Mouse (Mus musculus) liver, embryonic 14.5 days (tissue): ENCODE data around the gene Bbs9. TPM values are rescaled to one million over a fixed set of nuclear protein-coding genes. Genes with fewer than 3 reads are reported as not detected.

ENCODE experiments used
- ATAC-seq: fragments of 200-750 bp; cut with Nextera tagmentation; 2 replicates; pipeline ENCODE4 v1.8.0; 2017; ENCODE audit warnings: moderate number of reproducible peaks, mild to moderate bottlenecking, moderate library complexity; ENCODE audit not compliant: insufficient read depth
- DNase-seq, 3 experiments: peaks; one replicate each; pipeline ENCODE4 v3.0.0-alpha.2; 2012 to 2013; ENCODE audit warnings: low read depth in 3 of 3, low spot score in 3 of 3
- H3K27ac ChIP-seq: fragments of 300-500 bp; sonication (generic); 2 replicates; pipeline ENCODE4 v1.5.1; 2014; ENCODE audit warnings: moderate library complexity, mild to moderate bottlenecking, control low read depth, inconsistent platforms
- H3K27me3 ChIP-seq: fragments of 300-500 bp; sonication (generic); 2 replicates; pipeline ENCODE4 v1.6.1; 2014; ENCODE audit warnings: mild to moderate bottlenecking, low read length, moderate library complexity; ENCODE audit not compliant: control insufficient read depth, insufficient read depth
- H3K36me3 ChIP-seq: fragments of 300-500 bp; sonication (generic); replicated peaks from 2 replicates; pipeline ENCODE4 v1.6.1; 2014; ENCODE audit warnings: low read depth; ENCODE audit not compliant: control insufficient read depth, insufficient read depth
- H3K4me1 ChIP-seq, 2 experiments: fragments of 200-500 bp in 1 of 2; fragments of 300-500 bp in 1 of 2; sonication (generic) in 1 of 2; replicated peaks; 2 replicates each; pipeline ENCODE4 v1.6.1; 2012 to 2014; ENCODE audit warnings: antibody characterized with exemption in 1 of 2, inconsistent platforms in 1 of 2, low read length in 1 of 2; ENCODE audit not compliant: control insufficient read depth in 2 of 2, insufficient read depth in 2 of 2
- H3K4me2 ChIP-seq: fragments of 300-500 bp; sonication (generic); 2 replicates; pipeline ENCODE4 v1.6.1; 2014; ENCODE audit warnings: low read depth, mild to moderate bottlenecking, control low read depth, moderate library complexity
- H3K4me3 ChIP-seq, 2 experiments: fragments of 200-500 bp in 1 of 2; fragments of 300-500 bp in 1 of 2; sonication (generic) in 1 of 2; 2 replicates each; pipeline ENCODE4 v1.5.1; 2012 to 2014; ENCODE audit warnings: low read depth in 2 of 2, low read length in 2 of 2, mild to moderate bottlenecking in 2 of 2, control low read depth in 1 of 2, inconsistent platforms in 1 of 2, moderate library complexity in 1 of 2; ENCODE audit not compliant: insufficient read depth in 1 of 2
- H3K9ac ChIP-seq: fragments of 300-500 bp; sonication (generic); replicated peaks from 2 replicates; pipeline ENCODE4 v1.6.1; 2014; ENCODE audit warnings: mild to moderate bottlenecking, control low read depth, moderate library complexity
- H3K9me3 ChIP-seq: fragments of 300-500 bp; sonication (generic); 2 replicates; pipeline ENCODE4 v1.6.1; 2016; ENCODE audit warnings: low read length, mixed read lengths; ENCODE audit not compliant: control insufficient read depth
- CTCF ChIP-seq: IDR thresholded peaks from 2 replicates; pipeline ENCODE4 v1.5.1; 2016; ENCODE audit warnings: antibody characterized with exemption, low read depth, control low read depth
- EP300 ChIP-seq: IDR thresholded peaks from 2 replicates; pipeline ENCODE4 v1.6.1; 2016; ENCODE audit warnings: antibody characterized with exemption, low read depth
- WGBS: fragments of 180-500 bp; shearing (Covaris S2); extraction: QIAGEN DNeasy Blood & Tissue Kit; methylation state at CpG from one replicate; pipeline ENCODE4 v1.1.7; 2014; ENCODE audit not compliant: insufficient replicate concordance; 5-methylcytosine and 5-hydroxymethylcytosine counted together
- polyA plus RNA-seq, 2 experiments: library from polyadenylated mRNA; depleted of rRNA in 1 of 2; stranded (reverse) in 1 of 2; unstranded in 1 of 2; fragments of >200 nt; fragmentation: Nextera tagmentation in 1 of 2; extraction: Ambion mirVana in 1 of 2; gene quantifications; 2 replicates each; pipeline versions ENCODE4 v1.2.1 to v1.2.3; 2012 to 2014

The Bbs9 gene
- polyA plus RNA-seq, 2 experiments: 2.2 to 2.3 TPM

GRCm38 (mm10) chr9:22430315-22430840 is 45.1 kb upstream of the Bbs9 start:
- Histone ChIP-seq H3K36me3 (no peaks in the 10 kb centered on the region), H3K4me2 (peak overlapping the region; percentile 22; the same call in 1 of the 2 replicates), H3K27ac (no peak overlapping the region), H3K27me3 (no peaks in the 10 kb centered on the region), H3K9me3 (no peaks in the 10 kb centered on the region), H3K4me1 (peaks cover 3 to 6% of the 10 kb centered on the region in 2 experiments; a peak in 3 of 4 replicates), H3K9ac (no peak overlapping the region), H3K4me3 (no peak overlapping the region)
- TF ChIP-seq EP300 (no peak), CTCF (no peak)
- WGBS: 9% methylated on average over 5 of the region's 5 CpGs
- ATAC-seq (no peak), DNase-seq (no peak)

- no peaks in the 10 kb centered on the region for H3K9me3 ChIP-seq
- ATAC-seq: no peak
- 61% methylated on average over 2 of the region's 2 CpGs for WGBS
Measured at GRCm38 (mm10) chr9:22433221-22433620, 42.3 kb upstream of the Bbs9 start.

DNA sequence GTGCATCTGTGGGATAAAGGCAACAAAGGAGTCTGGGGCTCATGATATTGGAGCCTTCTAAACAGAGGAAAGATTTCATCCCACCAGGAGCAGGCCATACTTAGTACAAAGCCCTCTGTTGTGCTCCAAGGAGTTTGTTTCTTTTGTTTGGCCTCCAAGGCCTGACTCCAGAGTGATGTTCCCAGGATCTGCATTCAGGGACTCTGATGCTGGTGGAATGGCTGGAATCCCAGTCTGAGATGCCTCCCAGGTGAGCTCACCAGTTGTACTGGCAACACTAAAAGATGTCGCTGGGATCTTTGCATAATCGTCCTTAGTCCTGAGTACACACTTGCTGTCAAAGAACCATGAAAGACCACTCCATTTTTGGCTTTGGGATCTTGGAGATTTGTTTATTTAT is 41.4 kb upstream of the Bbs9 start:
- 71% methylated on average over 2 of the region's 2 CpGs for WGBS
- Histone ChIP-seq H3K9ac (no peak overlapping the region), H3K9me3 (no peaks in the 10 kb centered on the region), H3K27me3 (no peaks in the 10 kb centered on the region), H3K27ac (no peak overlapping the region), H3K4me1 (peaks cover 0 to 5% of the 10 kb centered on the region in 2 experiments; a peak in 3 of 4 replicates), H3K4me3 (no peak overlapping the region), H3K36me3 (no peaks in the 10 kb centered on the region), H3K4me2 (no peak overlapping the region)
- ATAC-seq (no peak), DNase-seq (no peak)
- TF ChIP-seq CTCF: no peak
- no peak for TF ChIP-seq EP300

More at GRCm38 (mm10) chr9:22433221-22433620, 42.3 kb upstream of the Bbs9 start:
- H3K9ac ChIP-seq: no peak overlapping the region
- H3K4me3 ChIP-seq: no peak overlapping the region
- no peak for DNase-seq
- no peak overlapping the region for H3K4me2 ChIP-seq
- H3K27ac ChIP-seq: no peak overlapping the region
- no peak for TF ChIP-seq CTCF
- TF ChIP-seq EP300: no peak
- peaks cover 3 to 6% of the 10 kb centered on the region in 2 experiments; a peak in 3 of 4 replicates for H3K4me1 ChIP-seq
- no peaks in the 10 kb centered on the region for H3K36me3 ChIP-seq
- H3K27me3 ChIP-seq: no peaks in the 10 kb centered on the region

DNA sequence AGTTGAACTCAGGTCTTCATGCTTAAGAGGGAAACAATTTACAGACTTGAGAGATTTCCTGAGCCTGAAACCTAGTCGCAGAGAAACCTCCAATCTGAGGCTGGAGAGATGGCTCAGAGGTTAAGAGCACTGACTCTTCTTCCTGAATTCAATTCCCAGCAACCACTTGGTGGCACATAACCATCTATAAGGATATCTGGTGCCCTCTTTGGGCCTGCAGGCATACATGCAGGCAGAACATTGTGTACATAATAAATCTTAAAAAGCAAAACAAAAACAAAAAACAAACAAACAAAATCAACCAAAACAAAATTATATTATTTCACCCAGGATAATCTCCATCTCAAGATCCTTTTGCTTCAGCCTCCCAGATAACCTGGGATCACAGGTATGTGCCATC is 36.7 kb upstream of the Bbs9 start:
- Histone ChIP-seq H3K4me2 (no peak overlapping the region), H3K9ac (no peak overlapping the region), H3K4me1 (no peaks in the 10 kb centered on the region), H3K9me3 (no peaks in the 10 kb centered on the region), H3K27me3 (no peaks in the 10 kb centered on the region), H3K36me3 (no peaks in the 10 kb centered on the region), H3K4me3 (no peak overlapping the region), H3K27ac (no peak overlapping the region)
- TF ChIP-seq CTCF: 0 out of 2 replicates have a peak, but pooled peaks have one; percentile 4
- TF ChIP-seq EP300: no peak
- DNase-seq (no peak), ATAC-seq (no peak)
- 47% methylated on average over 1 of the region's 1 CpGs for WGBS

DNA sequence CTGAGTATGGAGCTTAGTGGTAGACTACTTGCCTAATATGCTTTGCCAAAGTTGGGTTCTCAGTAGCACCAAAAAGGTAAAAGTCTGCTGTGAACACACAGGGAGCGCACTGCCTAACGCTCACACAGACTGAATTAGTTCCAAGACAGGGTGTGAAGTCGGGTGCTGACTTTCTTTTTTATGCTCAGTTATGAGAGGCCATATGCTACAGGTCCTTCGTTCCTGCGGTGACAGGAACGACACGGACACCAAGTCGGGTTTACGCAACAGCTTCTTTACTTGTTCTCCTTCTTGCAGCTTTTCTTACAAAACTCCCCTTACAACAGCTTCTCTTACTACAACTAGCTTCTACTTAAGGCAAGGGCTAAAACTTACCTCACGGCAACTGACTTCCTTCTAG is 32.4 kb upstream of the Bbs9 start:
- no peak for ATAC-seq
- Histone ChIP-seq H3K36me3 (peaks cover 2% of the 10 kb centered on the region; the same call in 1 of the 2 replicates), H3K4me2 (no peak overlapping the region), H3K9me3 (no peaks in the 10 kb centered on the region), H3K4me1 (no peaks in the 10 kb centered on the region), H3K9ac (no peak overlapping the region), H3K27ac (no peak overlapping the region), H3K4me3 (no peak overlapping the region), H3K27me3 (no peaks in the 10 kb centered on the region)
- WGBS: 83% methylated on average over 10 of the region's 10 CpGs
- no peak for DNase-seq
- TF ChIP-seq EP300 (no peak), CTCF (no peak)
